Mouse (Mus musculus): ENCODE results near the gene Cacng7. TPM values are rescaled to one million over a fixed set of nuclear protein-coding genes. Genes with fewer than 3 reads are reported as not detected.
"Not testable (repeated sequence)": the region's sequence is repeated elsewhere in the genome, so short reads cannot be mapped to it uniquely, and the experiment has no call there.

Gene Cacng7
- polyA plus RNA-seq, 1 experiment from 2014 or later: 4.4 TPM

DNA sequence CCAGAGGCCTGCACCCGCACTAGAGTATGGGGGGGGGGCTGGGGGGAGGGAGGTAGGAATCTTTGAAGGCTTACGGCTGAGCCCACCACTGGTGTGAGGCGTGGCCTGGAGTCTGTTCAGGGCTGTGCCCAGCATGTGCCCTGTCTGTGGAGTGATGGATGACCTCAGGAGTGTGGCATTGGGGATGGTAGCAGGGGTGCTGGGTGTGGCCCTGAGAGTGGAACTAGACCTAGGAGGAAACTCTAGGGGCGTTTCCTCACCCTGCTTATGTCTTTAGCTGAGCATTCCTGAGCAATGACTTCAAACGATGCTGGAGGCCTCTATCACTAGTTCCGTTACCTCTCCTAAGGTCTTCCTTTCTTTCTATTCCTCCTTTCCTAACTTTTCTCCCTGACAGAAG lies 41.6 kb upstream of the Cacng7 start:
- 59% methylated on average over 6 of the region's 6 CpGs for WGBS
- Histone ChIP-seq H3K27me3 (ENCODE audit: control insufficient read depth, insufficient read depth, low read length) (no peaks in the 10 kb centered on the region), H3K4me1 (ENCODE audit: control insufficient read depth, insufficient read depth, low read length) (peaks cover 20% of the 10 kb centered on the region), H3K27ac (ENCODE audit: low read depth, low read length) (no peak overlapping the region), H3K36me3 (ENCODE audit: control insufficient read depth, insufficient read depth, low read length) (no peaks in the 10 kb centered on the region), H3K9me3 (ENCODE audit: control insufficient read depth, low read length) (no peaks in the 10 kb centered on the region), H3K9ac (ENCODE audit: low read length) (peak overlapping the region; percentile 48; the same call in 1 of the 2 replicates), H3K4me3 (ENCODE audit: low read depth, low read length) (peak overlapping the region; percentile 11; the same call in 1 of the 2 replicates), H3K4me2 (peak overlapping the region; percentile 35)
- ATAC-seq (ENCODE audit: low FRiP score) (peak; percentile 8), DNase-seq (ENCODE audit: low spot score, missing footprints) (no peak)

DNA sequence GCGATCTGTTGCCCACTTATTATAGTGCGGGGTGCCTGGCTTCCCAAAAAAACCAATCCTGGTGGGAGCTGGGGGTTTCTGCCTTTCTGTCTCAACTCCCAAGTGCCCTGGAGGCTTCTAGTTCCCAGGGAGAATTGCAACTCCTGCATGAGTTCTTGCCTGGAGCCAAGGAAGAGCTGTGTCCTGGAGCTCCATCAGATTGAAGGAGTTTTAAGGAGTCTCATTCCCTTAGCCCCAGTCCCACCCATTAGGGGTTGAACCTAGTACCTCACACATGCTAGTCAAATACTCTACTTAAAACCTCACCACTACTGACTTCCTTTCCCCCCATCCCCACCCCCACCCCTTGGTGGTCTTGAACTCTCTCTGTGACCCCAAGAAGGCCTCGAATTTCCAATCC lies 41.0 kb upstream of the Cacng7 start:
- 89% methylated on average over 3 of the region's 3 CpGs for WGBS
- DNase-seq (ENCODE audit: low spot score, missing footprints) (peak; percentile 84), ATAC-seq (ENCODE audit: low FRiP score) (no peak)
- Histone ChIP-seq H3K4me1 (ENCODE audit: control insufficient read depth, insufficient read depth, low read length) (peaks cover 20% of the 10 kb centered on the region), H3K27me3 (ENCODE audit: control insufficient read depth, insufficient read depth, low read length) (no peaks in the 10 kb centered on the region), H3K9me3 (ENCODE audit: control insufficient read depth, low read length) (no peaks in the 10 kb centered on the region), H3K4me3 (ENCODE audit: low read depth, low read length) (no peak overlapping the region), H3K4me2 (peak overlapping the region; percentile 35; the same call in 1 of the 2 replicates), H3K9ac (ENCODE audit: low read length) (no peak overlapping the region), H3K36me3 (ENCODE audit: control insufficient read depth, insufficient read depth, low read length) (no peaks in the 10 kb centered on the region), H3K27ac (ENCODE audit: low read depth, low read length) (no peak overlapping the region)

DNA sequence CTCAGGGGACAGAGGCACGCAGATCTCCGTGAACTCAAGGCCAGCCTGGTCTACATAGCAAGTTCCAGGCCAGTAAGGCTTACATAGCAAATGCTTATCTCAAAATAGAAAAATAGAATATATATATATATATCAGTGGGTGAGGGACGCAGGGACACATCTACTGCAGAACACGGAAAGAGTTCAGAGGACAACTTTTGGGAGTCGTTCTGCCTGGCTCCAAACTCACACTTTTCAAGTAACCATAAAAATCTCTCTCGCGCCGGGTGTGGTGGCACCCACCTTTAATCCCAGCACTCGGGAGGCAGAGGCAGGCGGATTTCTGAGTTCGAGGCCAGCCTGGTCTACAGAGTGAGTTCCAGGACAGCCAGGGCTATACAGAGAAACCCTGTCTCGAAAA lies 40.5 kb upstream of the Cacng7 start:
- H3K27ac ChIP-seq (ENCODE audit: low read depth, low read length): not testable (repeated sequence)

DNA sequence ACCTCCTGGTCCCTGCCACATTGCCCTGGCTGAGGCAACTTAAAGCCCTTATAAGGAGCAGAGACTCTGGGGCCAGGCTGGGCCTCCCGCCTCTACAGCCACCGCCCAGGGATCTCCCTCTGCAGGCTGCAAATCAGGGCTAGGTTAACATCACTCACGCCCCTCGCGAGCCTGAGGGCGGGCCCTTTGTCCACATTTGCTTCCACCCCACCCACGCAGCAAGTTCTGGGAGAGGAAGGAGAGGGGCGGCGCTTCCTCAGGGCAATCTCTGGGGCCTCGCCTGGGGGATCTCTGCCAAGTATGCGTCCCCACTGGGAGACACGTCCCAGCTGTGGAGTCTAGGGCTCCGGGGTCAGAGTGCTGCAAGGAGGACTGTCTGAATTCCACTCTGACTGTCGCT lies 40.0 kb upstream of the Cacng7 start:
- Histone ChIP-seq H3K9me3 (ENCODE audit: control insufficient read depth, low read length) (no peaks in the 10 kb centered on the region), H3K4me1 (ENCODE audit: control insufficient read depth, insufficient read depth, low read length) (peaks cover 20% of the 10 kb centered on the region), H3K27me3 (ENCODE audit: control insufficient read depth, insufficient read depth, low read length) (no peaks in the 10 kb centered on the region), H3K36me3 (ENCODE audit: control insufficient read depth, insufficient read depth, low read length) (peaks cover 3% of the 10 kb centered on the region; the same call in 1 of the 2 replicates), H3K4me2 (peak overlapping the region; percentile 36), H3K27ac (ENCODE audit: low read depth, low read length) (no peak overlapping the region), H3K9ac (ENCODE audit: low read length) (peak overlapping the region; percentile 53), H3K4me3 (ENCODE audit: low read depth, low read length) (no peak overlapping the region)
- ATAC-seq (ENCODE audit: low FRiP score) (no peak), DNase-seq (ENCODE audit: low spot score, missing footprints) (peak; percentile 90)
- 3% methylated on average over 14 of the region's 14 CpGs for WGBS

More for the DNA sequence above, 40.5 kb upstream of the Cacng7 start:
- WGBS: 79% methylated on average over 10 of the region's 12 CpGs
- H3K4me1 ChIP-seq (ENCODE audit: control insufficient read depth, insufficient read depth, low read length): peaks cover 20% of the 10 kb centered on the region
- ATAC-seq (ENCODE audit: low FRiP score); H3K9ac ChIP-seq (ENCODE audit: low read length); H3K4me2 ChIP-seq; H3K9me3 ChIP-seq (ENCODE audit: control insufficient read depth, low read length); H3K36me3 ChIP-seq (ENCODE audit: control insufficient read depth, insufficient read depth, low read length); H3K27me3 ChIP-seq (ENCODE audit: control insufficient read depth, insufficient read depth, low read length); H3K4me3 ChIP-seq (ENCODE audit: low read depth, low read length): not testable (repeated sequence)
- DNase-seq (ENCODE audit: low spot score, missing footprints): peak; percentile 66

DNA sequence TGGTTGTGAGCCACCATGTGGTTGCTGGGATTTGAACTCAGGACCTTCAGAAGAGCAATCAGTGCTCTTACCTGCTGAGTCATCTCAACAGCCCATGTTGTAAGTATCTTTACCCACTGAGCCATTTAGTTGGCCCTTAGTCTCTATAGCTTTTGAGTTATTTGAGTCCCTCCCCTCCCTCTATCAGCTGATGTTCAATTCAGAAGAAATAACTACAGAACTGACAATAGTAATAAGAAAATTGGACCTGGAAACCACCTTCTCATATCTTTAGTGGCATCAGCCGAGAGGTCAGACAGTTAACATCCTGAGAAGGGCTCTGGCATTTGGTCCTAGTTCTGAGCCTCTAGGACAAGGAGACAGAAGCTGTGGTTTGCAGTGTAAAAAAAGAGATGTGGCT lies 38.0 kb upstream of the Cacng7 start:
- Histone ChIP-seq H3K4me3 (ENCODE audit: low read depth, low read length) (no peak overlapping the region), H3K9me3 (ENCODE audit: control insufficient read depth, low read length) (no peaks in the 10 kb centered on the region), H3K27ac (ENCODE audit: low read depth, low read length) (no peak overlapping the region), H3K9ac (ENCODE audit: low read length) (no peak overlapping the region), H3K36me3 (ENCODE audit: control insufficient read depth, insufficient read depth, low read length) (peaks cover 3% of the 10 kb centered on the region; the same call in 1 of the 2 replicates), H3K27me3 (ENCODE audit: control insufficient read depth, insufficient read depth, low read length) (no peaks in the 10 kb centered on the region), H3K4me1 (ENCODE audit: control insufficient read depth, insufficient read depth, low read length) (peaks cover 14% of the 10 kb centered on the region), H3K4me2 (no peak overlapping the region)
- peak; percentile 54 for DNase-seq (ENCODE audit: low spot score, missing footprints)
- no peak for ATAC-seq (ENCODE audit: low FRiP score)
- WGBS: 92% methylated on average over 1 of the region's 1 CpGs

DNA sequence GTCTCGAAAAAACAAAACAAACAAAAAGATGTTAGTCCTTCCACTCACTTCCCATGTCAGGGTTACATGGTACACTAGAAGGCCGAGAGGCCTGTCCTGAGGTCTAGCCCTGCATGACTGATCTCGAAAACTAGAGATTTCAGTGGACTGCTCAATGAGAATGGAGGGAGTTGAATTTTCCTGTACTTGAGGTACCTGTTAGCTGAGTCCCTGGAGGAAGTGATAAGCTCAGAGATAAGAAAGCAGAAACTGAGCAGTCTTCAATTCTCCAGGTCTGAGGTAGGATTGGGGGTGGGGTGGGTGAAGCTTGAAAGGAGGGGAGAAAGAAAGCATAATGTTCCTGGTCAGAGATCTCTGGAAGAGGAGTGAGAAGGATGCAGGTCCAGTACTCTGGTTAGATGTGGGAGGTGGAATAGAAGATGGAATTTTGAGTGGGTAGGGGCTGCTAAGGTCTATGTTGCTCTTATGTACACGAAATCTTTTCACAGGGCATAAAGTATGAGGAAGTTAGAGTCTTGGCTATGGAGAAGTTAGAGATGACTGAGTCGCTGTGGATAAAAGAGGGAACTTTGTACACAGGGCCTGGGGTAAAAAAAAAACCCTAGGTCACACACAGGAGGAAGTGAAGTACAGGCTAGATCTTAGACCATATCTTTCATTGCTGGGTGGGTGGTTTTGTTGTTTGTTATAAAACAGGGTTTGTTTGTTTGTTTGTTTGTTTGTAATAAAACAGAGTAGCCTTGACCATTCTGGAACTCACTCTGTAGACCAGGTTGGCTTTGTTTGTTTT lies 37.2 kb upstream of the Cacng7 start:
- H3K36me3 ChIP-seq (ENCODE audit: control insufficient read depth, insufficient read depth, low read length): peaks cover 3% of the 10 kb centered on the region; the same call in 1 of the 2 replicates
- no peak overlapping the region for H3K27ac ChIP-seq (ENCODE audit: low read depth, low read length)
- no peaks in the 10 kb centered on the region for H3K9me3 ChIP-seq (ENCODE audit: control insufficient read depth, low read length)
- H3K9ac ChIP-seq (ENCODE audit: low read length): no peak overlapping the region
- DNase-seq (ENCODE audit: low spot score, missing footprints) (peak; percentile 33), ATAC-seq (ENCODE audit: low FRiP score) (no peak)
- H3K4me2 ChIP-seq: no peak overlapping the region
- 92% methylated on average over 5 of the region's 5 CpGs for WGBS
- no peaks in the 10 kb centered on the region for H3K27me3 ChIP-seq (ENCODE audit: control insufficient read depth, insufficient read depth, low read length)
- H3K4me1 ChIP-seq (ENCODE audit: control insufficient read depth, insufficient read depth, low read length): peaks cover 11% of the 10 kb centered on the region
- no peak overlapping the region for H3K4me3 ChIP-seq (ENCODE audit: low read depth, low read length)

DNA sequence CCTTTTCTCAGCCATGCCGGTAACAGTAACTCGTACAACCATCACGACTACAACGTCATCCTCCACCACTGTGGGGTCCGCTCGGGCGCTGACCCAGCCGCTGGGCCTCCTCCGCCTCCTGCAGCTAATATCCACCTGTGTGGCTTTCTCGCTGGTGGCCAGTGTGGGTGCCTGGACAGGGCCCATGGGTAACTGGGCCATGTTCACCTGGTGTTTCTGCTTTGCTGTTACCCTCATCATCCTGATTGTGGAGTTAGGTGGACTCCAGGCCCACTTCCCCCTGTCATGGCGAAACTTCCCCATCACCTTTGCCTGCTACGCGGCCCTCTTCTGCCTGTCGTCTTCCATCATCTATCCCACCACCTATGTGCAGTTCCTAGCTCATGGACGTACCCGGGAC lies 36.0 kb upstream of the Cacng7 start:
- Histone ChIP-seq H3K9me3 (ENCODE audit: control insufficient read depth, low read length) (no peaks in the 10 kb centered on the region), H3K27ac (ENCODE audit: low read depth, low read length) (no peak overlapping the region), H3K27me3 (ENCODE audit: control insufficient read depth, insufficient read depth, low read length) (peaks cover 9% of the 10 kb centered on the region), H3K4me3 (ENCODE audit: low read depth, low read length) (no peak overlapping the region), H3K9ac (ENCODE audit: low read length) (no peak overlapping the region), H3K4me1 (ENCODE audit: control insufficient read depth, insufficient read depth, low read length) (peaks cover 4% of the 10 kb centered on the region), H3K36me3 (ENCODE audit: control insufficient read depth, insufficient read depth, low read length) (peaks cover 3% of the 10 kb centered on the region; the same call in 1 of the 2 replicates), H3K4me2 (no peak overlapping the region)
- ATAC-seq (ENCODE audit: low FRiP score) (no peak), DNase-seq (ENCODE audit: low spot score, missing footprints) (peak; percentile 39)
- WGBS: 95% methylated on average over 16 of the region's 16 CpGs

DNA sequence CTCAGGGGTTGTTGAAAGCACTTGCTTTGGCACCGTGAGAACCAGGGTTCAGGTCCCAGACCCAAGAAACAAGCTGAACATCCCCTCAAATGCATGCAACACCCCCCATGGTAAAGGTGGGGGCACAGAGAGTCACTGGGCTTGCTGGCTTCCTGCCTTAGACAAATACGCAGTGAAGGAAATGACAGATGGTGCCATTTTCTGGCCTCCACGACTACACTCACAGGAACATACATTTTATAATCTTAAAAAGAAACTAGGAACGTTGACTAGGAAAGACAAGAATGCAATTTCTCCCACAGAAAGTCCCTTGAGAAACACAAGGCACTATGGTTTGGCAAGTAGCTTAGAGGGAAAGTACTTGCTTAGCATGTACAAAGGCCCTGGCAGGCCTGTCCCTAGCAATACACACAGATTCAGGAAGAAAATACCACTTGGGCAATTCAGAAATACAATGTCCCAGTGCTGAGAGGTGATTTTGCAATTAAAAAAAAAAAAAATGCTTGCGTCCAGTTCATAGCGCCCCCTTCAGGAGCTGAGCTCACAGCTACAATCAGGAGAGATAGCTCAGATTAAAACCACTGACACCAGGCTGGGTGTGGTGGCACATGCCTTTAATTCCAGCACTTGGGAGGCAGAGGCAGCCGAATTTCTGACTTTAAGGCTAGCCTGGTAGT lies 32.7 kb upstream of the Cacng7 start:
- H3K27ac ChIP-seq (ENCODE audit: low read depth, low read length): no peak overlapping the region
- 58% methylated on average over 7 of the region's 7 CpGs for WGBS
- H3K36me3 ChIP-seq (ENCODE audit: control insufficient read depth, insufficient read depth, low read length): peaks cover 3% of the 10 kb centered on the region; the same call in 1 of the 2 replicates
- ATAC-seq (ENCODE audit: low FRiP score) (no peak), DNase-seq (ENCODE audit: low spot score, missing footprints) (peak; percentile 82)
- no peak overlapping the region for H3K4me2 ChIP-seq
- peaks cover 31% of the 10 kb centered on the region for H3K27me3 ChIP-seq (ENCODE audit: control insufficient read depth, insufficient read depth, low read length)
- H3K4me1 ChIP-seq (ENCODE audit: control insufficient read depth, insufficient read depth, low read length): peaks cover 24% of the 10 kb centered on the region
- no peaks in the 10 kb centered on the region for H3K9me3 ChIP-seq (ENCODE audit: control insufficient read depth, low read length)
- no peak overlapping the region for H3K9ac ChIP-seq (ENCODE audit: low read length)
- H3K4me3 ChIP-seq (ENCODE audit: low read depth, low read length): no peak overlapping the region
